Mouse (Mus musculus): Measurements from ENCODE around the gene Adssl1.

Adssl1 gene

DNA sequence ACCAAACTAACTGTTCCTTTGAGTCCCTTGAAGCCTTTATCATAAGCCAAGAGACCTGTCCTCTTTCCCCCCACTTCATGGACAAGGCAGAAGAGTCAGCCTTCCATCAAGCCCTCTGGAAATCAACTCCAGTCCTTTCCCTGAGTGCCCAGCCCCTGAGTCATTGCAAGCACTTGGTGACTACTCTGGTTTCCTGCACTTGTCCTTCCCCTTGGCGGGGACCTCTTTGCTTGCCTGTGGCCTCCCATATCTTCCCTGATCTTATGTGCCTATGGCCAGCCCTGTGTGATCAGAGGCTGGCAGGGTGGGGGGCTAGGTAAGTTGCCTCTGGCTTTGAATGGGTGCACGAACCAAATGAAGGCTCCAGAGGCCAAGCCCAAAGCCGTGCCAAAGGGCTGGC lies 2.1 kb downstream of the Adssl1 start:
- no peak for DNase-seq (ENCODE audit: low spot score)

DNA sequence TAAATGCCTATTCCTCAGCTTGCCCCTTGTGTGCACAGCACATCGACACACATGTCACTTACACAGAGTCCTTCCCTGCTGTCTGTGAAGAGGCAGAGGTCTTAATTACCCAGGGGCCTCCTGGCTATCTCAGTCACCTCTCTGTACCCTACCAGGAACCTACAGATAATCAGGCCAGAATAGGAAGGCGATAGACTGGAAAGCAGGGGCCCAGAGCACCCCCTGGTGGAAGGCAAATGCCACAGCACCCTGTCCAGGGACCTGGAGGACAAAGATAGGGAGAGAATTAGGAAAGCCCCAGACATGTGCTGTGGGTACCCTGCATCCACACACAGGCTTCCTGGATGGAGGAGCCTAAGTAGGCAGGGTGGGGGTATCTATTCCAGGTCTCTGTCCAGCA lies 3.9 kb downstream of the Adssl1 start:
- DNase-seq (ENCODE audit: low spot score), result peak; percentile 66

DNA sequence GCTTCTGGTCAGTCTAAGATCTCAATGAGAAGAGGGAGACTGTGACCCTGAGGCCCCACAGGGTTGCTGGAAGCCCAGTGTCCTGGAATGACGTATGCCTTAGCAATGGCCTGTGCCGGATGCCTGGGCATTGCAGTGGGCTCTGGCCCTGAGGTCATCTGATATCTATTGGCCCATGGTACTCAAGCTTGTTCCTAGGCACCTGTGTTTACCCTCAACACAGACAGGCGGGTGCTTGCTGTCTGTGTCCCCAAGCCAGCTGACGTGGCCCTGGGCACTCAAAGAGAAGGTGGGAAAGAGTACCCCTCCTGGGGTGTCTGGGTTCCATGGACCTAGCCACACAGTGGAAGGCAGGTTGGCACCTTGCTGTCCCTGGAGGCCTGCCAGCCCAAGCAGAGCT lies 5.9 kb downstream of the Adssl1 start:
- DNase-seq (ENCODE audit: low spot score), result no peak

DNA sequence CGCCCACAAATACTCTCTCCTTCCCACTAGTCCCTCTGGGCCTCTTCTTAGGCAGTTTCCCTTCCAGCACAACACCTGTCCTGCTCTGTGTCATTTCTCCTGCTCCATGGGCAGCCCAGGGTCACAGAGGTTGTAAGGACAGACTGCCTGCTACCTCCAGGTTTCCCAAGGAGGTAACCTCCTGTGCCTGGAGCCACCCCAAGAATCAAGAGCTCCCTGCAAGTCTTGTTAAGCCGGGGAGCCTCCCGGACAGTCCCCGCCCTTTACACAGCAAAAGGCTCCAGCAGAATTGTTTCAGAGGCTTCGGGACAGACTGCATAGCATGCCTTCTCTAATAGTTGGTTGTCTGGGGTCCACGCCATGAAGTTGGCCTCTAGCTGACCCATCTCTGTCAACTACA lies 6.6 kb downstream of the Adssl1 start:
- no peak for DNase-seq (ENCODE audit: low spot score)

DNA sequence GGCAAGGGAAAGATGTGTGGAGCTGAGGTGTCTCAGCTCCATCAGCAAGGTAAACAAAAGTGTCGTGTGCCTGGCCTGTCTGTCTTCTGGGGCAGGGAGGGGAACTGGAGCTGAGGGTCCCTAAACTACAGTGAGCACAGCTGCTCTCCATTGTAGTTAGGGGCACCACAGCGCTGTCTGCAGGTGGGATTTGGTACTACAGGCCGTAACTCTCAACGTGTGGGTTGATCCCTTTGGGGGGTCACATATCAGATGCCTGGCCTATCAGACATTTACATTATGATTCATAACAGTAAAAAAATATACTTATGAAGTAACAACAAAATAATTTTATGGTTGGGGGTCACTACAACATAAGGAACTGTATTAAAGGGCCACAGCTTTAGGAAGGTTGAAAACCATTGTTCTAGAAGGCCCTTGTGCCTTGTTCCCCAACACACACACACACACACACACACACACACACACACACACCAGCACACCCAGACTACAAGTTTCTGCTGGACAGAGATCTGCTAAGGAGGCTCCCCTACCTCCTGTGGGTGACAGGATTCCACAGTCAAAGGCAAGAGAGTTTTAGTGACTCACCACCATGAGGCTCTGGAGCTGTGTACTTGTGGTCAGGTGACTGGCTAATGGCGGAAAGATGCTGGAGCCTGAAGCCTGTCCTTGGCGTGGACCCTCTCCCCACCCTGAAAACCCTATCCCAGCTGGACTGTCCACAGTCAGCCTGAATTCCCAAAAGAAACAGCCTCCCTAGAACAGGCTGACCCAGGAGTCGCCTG lies 7.4 kb downstream of the Adssl1 start:
- no peak for DNase-seq (ENCODE audit: low spot score)

DNA sequence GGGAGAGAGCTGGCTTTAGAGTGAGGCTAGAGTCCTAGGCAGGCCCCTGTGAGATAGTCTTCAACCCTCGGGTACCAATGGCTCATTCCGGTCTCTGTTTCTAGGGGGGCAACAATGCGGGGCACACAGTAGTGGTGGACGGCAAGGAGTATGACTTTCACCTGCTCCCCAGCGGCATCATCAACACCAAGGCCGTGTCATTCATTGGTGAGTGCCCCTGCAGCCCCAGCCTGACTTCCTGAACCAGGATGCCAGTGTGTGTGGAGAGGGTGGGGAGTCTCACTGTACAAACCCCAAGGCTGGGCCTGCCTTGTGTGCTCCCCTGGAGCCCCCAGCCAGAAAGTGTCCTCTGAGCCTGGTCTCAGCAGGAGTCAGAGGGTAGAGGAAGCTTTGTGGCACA lies 8.4 kb downstream of the Adssl1 start:
- DNase-seq (ENCODE audit: low spot score), result no peak

DNA sequence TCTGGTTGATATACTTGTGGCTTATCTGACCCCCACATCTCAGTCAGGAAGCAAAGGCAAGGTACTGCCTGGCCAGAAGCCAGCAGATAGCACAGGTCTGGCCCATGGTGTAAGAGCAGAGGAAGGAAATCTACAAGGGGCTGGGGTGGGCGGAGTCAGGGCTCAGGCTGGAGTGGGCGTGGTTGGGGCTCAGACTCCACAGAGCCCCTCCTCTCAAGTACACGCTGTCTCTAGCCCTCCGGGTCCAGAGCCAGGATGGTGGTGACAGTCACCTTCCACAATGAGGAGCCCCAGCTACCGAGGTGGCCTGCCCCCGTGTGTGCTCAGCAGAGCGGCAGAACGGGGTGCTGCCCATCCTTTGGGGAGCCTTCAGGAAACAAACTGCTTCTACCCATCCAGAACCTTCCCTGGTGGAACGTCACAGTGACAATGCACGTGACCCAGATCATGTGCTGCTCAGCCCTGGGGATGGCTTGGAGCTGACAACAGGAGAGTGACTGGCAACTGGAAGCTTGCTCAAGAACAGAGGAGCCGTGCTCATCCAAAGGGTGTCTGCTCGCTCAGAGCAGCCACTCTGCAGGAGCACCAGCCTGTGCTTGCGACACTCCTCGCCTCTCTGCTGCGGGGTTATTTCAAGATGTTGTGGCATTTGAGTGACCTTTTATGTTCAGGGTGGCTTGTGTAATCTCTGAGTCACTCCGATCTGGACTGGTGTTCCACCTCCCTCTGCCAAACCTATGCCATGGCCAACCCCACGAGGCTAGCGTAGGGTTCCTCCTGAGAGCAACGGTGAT lies 9.3 kb downstream of the Adssl1 start:
- DNase-seq (ENCODE audit: low spot score), result peak; percentile 78

DNA sequence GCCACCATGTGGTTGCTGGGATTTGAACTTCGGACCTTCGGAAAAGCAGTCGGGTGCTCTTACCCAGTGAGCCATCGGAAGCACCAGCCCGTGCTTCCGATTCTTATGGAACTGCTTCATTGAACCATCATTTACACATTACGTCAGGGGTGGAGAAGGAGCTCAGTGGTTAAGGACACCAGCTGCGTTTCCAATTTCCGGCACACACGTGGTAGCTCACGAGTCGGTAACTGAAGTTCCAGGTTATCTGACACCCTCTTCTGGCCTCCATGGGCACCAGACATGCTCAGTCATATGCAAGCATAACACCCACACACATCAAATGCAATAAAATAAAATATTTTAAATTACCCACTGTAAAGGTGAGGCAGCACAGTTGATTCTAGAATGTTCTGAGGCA lies 10.2 kb downstream of the Adssl1 start:
- no peak for DNase-seq (ENCODE audit: low spot score)

DNA sequence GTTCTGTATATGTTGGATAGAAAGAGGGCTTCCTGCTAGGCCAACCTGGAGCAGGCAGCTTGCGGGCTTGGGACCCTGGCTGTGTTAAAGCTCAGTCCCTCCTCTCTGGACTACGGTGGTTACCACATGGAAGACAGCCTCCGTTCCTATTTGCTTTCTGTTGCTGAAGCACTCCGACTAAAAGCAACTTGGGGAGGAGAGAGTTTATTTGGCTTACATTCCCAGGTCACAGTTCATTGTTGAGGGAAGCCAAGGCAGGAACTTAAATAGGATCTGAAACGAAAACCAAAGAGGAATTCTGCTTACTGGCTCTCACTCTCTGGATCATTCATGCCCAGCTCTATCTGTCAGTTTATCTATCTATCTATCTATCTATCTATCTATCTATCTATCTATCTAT lies 11.0 kb downstream of the Adssl1 start:
- DNase-seq (ENCODE audit: low spot score), result peak; percentile 78

DNA sequence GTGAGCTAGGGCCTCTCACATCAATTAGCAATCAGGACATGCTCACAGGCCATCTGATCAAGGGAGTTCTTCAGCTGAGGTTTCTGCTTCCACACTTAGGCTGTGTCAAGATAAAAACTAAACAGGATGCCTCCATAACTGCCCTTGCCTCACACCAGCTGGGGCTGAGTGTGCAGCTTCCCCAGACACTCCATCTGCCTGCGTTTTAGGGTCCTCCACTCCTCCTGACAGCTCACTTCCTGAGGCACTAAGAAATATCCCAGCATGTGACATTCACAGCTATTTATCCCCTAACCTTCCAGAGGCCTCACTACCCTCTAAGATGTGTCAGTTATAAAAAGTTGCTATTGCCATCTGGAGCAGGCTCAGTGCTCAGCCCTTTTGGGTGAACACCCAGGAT lies 11.6 kb downstream of the Adssl1 start:
- DNase-seq (ENCODE audit: low spot score), result no peak

DNA sequence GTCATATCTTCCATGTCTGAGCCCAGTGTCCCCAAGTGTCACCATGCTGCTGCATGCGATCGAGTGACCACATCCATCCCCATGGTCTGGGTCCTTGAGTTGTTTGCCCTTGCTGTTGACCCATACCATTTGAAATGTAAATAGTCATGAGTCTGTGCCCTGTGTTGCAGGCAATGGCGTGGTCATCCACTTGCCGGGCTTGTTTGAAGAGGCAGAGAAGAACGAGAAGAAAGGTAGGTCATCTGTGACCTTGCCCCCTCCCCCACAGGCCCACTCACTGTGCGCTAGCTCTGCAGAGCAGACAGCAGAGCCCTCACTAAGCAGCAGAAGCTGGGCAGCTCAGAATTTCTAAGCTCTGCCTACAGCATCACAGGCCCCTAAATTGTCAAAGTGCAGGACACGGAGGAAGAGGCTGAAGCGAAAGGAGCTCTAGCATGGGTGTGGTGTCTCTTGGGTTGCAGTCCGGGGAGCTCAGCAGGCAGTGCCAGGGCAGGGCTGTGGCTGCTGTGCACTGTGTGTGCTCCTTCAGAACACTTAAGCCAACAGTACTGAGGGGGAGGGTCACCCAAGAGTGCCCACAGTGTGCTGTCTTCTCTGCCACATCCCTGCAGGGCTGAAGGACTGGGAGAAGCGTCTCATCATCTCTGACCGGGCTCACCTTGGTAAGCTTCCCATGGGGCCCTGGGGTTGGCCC lies 12.4 kb downstream of the Adssl1 start:
- no peak for DNase-seq (ENCODE audit: low spot score)

DNA sequence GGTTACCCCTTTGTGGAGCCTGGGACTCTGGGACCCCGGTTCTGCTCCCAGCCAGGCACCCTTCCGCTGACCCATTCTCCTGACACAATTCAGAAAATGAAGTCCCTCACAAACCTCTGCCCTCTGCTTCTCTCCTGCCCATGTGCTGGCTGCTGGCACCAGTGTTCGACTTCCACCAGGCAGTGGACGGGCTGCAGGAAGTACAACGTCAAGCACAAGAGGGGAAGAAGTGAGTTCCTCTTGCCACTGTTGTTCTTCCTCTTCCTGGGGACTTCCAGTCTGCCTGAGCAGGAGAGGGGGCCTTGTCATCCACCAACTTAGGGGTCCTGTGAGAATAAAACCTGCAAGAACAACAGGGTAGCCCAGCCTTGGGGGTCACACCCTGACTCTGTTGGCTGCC lies 13.1 kb downstream of the Adssl1 start:
- no peak for DNase-seq (ENCODE audit: low spot score)

DNA sequence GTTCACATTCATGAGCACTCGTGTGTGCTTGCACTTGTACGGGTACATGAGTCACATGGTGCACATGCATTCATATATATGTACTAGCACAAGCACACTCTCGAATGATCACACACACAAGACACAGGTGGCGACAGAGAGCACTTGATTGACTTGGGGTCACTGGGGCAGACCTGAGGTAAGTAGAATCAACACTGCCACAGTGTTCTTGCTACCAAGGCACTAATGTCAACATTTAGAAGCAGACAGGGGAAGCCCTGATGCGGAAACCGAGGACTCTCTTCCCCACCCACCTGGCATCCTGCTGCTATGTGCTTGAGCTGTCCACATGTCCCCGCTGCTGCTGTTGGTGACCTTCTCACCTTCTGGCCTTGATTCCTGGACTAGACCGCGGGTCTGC lies 13.8 kb downstream of the Adssl1 start:
- DNase-seq (ENCODE audit: low spot score), result no peak

DNA sequence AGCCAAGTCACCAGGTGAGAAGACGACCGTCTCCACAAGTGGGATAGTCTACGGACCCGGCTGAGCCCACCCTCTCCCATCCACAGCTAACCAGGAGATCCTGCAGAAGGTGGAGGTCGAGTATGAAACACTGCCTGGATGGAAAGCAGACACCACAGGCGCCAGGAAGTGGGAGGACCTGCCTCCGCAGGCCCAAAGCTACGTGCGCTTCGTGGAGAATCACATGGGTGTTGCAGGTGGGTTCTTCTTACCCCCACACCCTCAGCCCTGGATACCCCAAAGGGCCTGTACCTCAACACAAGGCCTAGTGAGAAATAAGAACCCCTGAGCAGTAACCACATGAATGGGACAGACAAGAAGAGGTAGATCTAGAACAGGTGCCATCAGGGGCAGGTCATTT lies 19.7 kb downstream of the Adssl1 start:
- no peak for DNase-seq (ENCODE audit: low spot score)

DNA sequence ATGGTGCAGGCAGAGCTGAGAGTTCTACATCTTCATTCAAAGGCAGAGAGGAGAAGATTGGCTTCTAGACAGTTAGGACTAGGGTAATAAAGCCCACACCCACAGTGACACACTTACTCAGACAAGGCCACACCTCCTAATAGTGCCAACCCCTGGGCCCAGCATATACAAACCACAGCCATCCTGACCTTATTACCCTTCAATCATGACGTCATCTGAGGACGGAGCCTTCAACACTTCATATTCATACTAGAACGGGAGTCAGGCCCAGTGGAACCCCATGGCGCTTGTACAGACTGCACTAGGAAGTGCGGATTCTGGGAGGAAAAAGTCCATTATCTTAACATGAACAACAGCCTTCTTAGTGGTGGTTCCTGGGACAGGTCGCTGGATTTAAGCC lies 23.3 kb downstream of the Adssl1 start:
- no peak for DNase-seq (ENCODE audit: low spot score)

DNA sequence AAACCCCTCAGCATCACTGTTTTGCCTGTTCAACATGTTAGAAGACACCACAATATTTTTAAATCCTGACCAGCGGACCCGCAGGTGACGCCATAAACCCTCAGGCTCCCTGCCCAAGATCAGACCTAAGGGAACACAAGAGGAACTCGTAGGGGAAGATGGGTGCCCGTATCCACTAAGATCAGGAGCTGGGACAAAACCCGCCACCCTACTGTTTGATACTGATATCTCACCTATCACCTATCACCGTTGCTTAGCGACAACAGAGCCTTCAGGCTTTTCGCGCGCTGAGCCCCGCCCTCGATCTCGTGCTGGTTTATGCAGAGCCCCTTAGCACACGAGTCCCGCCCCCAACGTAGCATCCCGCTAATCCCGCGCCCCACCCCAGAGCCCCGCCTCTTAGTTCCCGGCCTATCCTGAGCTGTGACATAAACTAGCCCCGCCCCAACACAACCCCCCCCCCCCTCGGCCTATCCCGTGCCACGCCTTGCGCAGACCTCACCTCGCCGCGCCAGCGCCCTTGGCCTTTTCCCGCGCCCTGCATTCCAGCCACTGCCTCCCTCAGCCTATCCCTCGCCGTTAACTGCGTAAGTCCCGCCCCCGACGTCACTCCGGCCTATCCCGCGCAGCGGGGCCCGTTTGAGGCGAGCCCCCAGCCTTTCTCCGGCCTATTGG lies 24.5 kb downstream of the Adssl1 start, which contains the start of gene Siva1:
TSS of gene Siva1 (plus strand) at position 500 of the 675 bp plus-strand sequence.
- DNase-seq (ENCODE audit: low spot score), result peak; percentile 97

DNA sequence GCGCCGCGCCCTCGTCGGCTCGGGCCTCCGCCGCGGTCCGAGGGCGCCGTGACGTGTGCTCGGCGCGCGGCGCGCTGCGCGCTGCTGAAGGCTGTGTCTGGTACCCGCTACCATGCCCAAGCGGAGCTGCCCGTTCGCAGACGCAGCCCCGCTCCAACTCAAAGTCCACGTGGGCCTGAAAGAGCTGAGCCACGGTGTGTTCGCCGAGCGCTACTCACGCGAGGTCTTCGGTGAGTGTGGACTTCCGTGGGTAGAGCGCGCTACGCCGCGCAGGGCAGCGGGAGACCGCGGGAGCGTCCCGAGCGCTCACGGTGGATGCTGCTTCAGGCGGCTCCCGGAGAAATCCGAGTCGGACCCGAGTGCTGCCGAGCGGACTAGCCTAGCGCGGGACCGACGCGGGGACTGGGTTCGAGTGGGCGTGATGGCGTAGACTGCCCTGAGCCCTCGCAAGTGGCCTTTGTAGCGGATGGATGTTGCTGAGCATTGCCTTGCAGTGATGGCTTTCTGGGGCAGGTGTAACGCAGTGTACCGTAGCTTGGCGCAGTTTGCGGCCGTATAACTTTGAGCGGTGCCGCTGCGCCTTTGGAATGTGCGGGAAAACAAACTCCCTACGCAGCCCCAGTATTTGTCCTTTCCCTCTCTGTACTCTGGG lies 25.1 kb downstream of the Adssl1 start:
- DNase-seq (ENCODE audit: low spot score), result peak; percentile 17

DNA sequence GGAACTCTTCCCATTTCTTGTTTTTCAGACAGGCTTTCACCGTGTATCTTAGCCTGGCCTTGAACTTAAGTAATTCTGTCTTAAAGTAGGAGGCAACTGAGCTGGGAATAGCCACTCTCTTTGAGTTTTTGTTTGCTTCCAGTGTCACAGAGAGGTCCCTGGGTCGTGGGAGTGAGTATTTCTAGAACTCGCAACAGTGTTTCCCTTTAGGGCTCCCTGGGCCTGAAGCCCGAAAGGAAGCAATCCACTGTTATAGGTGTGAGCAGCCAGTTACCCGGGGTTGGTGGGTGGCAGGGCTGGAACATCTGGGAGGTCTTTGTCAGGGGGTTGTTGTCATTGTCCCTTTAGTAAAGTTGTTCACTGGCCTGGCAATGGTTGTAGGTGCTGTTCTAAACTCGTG lies 26.3 kb downstream of the Adssl1 start:
- DNase-seq (ENCODE audit: low spot score), result no peak

DNA sequence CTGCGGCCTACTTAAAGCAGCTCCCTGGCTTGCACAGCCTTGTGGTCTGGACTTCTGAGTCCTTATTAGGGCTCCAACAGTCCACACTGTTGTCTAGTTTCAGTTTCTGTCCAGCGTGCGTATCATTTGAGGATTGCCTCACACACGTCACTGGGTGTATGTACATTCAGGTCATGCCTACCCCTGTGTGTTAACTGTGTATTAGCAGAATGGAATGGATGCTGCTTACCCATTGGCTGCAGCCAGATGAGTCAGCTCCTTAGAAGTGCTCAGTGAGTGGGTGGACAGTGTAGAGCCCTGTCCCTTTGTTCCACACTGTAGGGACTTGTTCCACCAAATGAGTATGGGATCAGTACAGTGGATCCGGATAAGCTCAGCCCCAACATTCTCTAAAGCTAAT lies 28.2 kb downstream of the Adssl1 start:
- DNase-seq (ENCODE audit: low spot score), result no peak

DNA sequence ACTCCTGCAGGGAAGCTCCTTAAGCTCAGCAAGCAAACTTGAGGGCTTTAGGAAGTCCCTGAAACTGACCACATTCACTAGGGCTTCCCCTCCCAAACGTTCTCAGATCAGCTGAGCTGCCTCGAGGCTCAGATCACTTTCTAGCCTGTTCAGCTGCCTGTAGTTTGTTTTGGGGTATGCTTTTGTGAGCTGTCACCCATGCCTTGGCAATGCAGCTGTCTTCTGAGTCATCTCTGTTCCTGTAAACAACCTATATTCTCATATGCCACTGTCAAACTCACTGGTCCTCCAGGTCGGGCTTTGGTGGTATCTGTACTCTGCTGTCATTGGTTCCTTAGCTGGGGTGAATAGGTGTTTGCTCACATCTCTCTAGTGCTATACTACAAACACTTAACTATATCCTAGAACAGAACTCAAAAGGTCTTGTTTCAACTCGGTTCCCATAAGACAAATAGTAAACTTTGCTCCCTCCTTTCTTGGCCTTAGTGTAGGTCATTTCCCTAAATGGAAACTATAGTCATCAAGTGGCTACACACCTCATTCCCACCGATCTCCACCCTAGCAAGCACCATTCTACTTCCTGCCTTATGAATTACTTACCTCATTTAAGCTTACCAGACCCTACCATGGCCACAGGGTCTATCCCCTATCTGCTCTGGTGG lies 32.1 kb downstream of the Adssl1 start:
- no peak for DNase-seq (ENCODE audit: low spot score)

DNA sequence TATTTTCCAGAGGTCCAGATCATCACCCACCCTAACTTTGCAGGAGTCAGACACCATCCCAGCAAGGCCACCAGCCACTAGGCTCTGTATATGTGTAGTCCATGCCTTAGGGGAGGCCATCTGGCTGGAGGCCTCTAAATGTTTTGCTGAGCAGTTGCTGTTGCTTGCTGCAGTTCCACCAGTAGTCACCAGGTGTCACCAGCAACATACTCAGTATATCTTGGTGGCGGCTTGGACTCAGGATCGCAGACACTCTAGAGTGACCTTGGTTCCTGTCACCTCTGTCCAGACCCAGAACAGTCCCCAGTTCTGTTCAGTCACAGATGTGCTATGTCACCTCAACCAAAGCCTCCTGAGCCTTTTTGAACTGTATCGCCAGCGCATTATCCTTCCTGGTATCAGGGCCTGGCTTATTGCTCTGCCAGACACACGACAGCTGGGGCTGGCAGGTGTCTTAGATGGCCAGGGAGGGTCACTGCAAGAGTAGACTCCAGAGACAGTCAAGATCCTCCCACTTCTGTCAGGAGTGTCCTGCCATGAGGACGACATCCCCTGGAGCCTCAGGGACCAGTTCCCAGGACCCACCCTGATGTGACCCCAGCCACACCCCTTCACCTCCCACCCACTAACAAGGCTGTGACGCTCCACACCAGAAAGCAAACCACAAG lies 33.4 kb downstream of the Adssl1 start:
- DNase-seq (ENCODE audit: low spot score), result peak; percentile 88

Measured in adipocyte (in vitro differentiated cells).